Mouse (Mus musculus): ENCODE results near the gene Gfi1b. TPM values are rescaled to one million over a fixed set of nuclear protein-coding genes. Genes with fewer than 3 reads are reported as not detected.

The Gfi1b gene
- total RNA-seq (2021): not detected

DNA sequence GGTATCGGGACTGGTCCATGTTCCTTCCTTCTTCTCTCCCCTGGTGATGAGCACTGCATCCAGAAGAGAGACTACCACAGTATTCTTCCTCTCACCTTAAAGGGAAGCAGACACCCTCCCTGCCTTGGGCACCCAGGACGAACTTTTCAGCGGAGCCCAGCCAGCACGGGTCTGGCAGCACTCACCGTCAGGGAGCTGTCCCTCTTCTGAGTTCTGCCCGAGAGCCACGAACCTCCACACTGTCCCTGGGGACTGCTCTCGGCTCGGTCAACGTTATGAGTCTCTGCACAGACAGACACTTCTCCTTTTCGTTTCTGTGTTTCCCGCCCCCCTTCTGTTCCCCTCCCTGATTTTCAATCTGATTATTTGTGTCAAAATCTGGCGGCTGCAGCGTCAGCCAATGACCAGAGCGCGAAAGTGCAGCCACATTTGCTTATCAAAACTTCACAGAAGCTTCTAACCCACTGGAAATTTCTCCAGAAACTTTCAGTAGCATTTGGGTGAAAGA is at the start of gene Gfi1b:
Gene Gfi1b, minus strand, starts transcription at position 319 of the 508 bp plus-strand sequence.
- intact Hi-C loops (cut with DNase I): loop anchor here (2.0 kb wide), 1 partner anchor 29 kb away; no protein-coding TSS in a partner anchor
- no peak for DNase-seq (ENCODE audit: low spot score in 2 of 2)

DNA sequence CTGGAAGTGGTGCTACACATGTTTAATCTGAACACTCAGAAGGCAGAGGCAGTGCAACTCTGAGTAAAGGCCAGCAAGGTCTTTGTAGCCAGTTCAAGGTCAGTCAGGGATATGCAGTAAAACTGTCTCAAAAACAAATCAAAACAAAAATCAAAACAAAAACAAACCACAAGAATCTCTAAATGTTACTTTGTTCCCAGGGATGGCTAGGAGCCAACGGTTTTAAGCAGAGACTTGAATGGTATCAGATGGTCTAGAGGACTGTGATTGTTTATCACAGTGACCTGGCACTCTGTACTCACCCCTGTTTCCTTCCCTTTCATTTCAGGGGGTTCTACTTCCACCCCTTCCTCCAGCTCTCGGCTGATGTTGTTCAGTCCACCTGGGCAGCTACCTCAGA is 49.7 kb upstream of the Gfi1b start:
- no peak for DNase-seq (ENCODE audit: low spot score in 2 of 2)
- intact Hi-C loops (cut with DNase I): no loop called here

DNA sequence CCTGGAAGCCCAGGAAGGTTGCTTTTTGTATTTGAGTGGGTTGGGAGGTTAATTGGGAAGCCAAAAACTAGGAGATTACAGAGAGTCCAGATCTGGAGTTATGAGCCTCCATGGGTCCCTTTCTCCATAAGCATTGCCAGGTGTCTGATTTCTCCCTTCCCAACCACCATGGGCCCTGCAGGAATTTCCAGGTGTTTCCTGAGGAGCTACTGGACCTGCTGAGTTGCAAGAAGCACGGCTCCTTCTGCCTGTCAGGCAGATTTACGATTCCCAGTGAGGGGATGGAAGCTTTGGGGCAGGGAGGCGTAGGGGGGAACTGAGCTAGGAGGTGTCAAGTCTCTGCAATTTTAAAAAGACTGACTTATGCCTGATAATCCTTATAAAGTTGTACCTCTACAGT is 44.0 kb upstream of the Gfi1b start:
- DNase-seq (ENCODE audit: low spot score in 2 of 2): no peak
- intact Hi-C loops (cut with DNase I): no loop called here

DNA sequence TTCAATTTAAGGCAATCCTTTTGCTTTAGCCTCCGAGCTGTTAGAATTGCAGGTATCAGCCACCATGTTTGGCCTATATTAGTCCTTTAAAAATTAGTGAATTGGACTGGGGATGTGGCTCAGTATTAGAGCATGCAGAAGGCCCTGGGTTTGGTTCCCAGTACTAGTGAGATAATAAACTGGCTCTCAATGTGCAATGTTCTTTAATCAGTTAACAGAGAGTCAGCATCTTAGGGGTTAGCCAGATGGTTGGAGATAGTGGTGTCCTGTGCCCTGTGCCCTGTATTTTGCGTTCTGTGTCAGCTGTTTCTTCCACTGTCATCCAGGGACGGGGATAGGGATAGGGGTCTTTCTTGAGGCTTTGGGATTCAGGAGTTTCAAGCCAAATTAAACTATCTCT is 41.1 kb upstream of the Gfi1b start:
- intact Hi-C loops (cut with DNase I): no loop called here

DNA sequence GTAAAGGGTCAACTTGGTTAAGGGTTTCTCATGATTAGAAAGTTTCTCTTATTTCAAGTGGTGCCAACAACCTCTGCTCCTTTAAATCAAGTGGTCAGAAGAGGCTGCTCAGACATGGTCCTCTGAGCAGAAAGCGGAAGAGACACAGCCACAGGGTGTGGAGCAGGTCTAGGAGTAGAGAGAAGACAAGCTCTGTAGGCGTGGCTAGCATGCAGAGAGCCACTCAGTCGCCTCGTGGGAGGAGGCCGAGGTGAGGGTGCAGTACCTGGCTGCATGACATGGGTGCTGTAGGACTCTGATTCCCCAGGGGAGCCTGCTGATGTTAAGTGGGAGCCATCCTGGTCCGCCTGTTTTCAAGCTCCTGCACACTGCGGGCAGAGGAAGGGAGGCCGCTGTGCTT is 34.4 kb upstream of the Gfi1b start:
- intact Hi-C loops (cut with DNase I): no loop called here
- no peak for DNase-seq (ENCODE audit: low spot score in 2 of 2)

More for the DNA sequence above, 41.1 kb upstream of the Gfi1b start:
- no peak for DNase-seq (ENCODE audit: low spot score in 2 of 2)

DNA sequence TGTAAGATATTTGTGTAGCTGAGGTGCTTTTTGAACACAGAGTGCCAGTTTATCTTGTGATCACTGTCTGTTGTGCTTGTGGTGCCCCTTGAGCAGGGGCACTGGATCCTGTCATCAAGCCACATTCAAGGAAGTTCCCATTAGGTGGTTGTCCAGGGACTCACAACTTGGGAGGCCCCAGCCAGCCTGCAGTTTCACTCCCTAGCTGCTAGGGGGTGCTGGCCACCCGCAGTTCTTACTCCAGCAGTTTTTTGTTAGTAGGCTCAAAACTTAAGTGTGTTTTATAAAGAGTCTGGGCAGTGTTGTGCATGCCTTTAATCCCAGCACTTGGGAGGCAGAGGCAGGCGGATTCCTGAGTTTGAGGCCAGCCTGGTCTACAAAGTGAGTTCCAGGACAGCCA is 32.5 kb upstream of the Gfi1b start:
- intact Hi-C loops (cut with DNase I): no loop called here
- DNase-seq (ENCODE audit: low spot score in 2 of 2): no peak

DNA sequence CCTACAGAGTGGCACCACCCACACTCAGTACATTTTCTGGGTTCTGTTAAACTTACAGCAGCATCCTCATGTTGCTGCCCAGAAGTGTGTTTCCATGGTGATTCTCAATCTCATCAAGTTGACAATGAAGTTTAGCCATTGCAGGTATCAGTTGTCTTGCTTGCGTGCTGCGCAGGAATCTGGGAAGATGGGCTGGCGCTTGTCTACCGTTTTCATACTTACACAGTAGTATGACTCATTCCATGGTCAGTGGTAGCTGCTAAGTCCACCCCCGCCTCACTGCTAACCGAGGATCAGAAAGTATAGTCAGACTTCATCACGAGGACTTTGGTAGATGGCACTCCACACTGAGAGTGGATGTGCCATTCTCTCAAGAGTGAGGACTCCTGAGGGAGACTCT is 31.6 kb upstream of the Gfi1b start:
- intact Hi-C loops (cut with DNase I): no loop called here
- peak; percentile 20 to 82 for DNase-seq (ENCODE audit: low spot score in 2 of 2)

DNA sequence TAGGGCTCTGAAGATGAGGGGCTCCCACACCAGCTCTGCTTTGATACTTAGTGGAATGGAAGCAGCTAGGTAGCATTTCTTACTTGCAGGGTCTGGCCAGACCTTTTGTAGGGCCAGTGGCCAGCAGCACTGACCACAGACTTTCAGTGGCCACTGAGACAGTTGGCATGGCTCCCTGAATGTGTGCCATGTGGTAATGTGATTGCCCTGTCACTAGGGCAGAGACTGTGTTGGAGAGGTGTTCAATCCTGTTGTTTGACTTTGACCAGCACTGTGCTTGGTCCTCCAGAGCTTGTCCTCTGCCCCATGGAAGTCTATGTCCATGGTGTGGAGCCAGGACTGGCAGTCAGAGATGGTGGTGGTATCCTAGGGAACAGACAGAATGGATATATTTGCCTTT is 28.7 kb upstream of the Gfi1b start:
- DNase-seq (ENCODE audit: low spot score in 2 of 2): no peak

DNA sequence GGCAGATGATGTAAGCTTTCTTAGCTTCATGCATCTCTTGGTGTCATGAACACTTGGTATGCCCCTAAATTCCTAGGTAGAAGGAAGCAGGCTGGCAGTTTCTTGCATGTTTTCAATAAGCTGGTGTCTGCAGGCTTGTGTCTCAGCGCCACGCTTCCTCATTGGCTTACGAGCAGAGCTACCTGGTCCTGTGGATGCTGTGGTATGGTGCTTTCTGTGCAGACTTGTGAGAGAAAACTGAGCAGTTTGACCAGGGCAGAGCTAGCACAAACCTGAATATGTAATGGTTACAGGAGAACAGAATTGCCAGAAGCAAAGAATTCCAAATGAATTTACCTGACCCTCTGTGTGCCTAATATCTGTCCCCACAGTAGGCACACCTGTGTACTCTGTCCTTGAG is 21.3 kb upstream of the Gfi1b start:
- no peak for DNase-seq (ENCODE audit: low spot score in 2 of 2)
- intact Hi-C loops (cut with DNase I): no loop called here

More for the DNA sequence above, 28.7 kb upstream of the Gfi1b start:
- intact Hi-C loops (cut with DNase I): no loop called here

DNA sequence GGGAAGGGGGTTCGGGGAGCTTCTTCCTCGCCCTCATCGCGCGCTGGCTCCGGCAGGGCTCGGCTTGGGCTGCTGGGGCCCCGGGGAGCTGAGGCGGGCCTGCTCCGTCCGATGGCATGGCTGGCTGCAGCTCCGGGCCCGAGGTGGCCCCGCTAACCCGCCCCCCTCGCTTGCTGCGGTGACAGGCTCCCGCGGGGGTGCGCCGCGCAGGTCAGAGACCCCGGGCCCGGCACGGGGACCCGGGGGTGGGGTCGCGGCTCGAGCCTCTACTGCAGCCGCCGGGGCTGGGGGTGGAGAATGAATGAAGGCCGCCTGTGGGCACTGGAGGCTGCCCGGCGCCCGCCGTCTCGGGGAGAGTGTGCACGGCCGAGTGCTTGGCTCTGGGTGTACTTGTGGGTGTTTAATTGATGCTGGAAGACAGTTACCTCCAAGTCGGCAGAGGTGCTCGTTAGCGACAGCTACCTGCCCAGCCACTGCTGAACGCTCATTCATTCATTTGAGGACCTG is 19.7 kb upstream of the Gfi1b start:
- intact Hi-C loops (cut with DNase I): no loop called here

DNA sequence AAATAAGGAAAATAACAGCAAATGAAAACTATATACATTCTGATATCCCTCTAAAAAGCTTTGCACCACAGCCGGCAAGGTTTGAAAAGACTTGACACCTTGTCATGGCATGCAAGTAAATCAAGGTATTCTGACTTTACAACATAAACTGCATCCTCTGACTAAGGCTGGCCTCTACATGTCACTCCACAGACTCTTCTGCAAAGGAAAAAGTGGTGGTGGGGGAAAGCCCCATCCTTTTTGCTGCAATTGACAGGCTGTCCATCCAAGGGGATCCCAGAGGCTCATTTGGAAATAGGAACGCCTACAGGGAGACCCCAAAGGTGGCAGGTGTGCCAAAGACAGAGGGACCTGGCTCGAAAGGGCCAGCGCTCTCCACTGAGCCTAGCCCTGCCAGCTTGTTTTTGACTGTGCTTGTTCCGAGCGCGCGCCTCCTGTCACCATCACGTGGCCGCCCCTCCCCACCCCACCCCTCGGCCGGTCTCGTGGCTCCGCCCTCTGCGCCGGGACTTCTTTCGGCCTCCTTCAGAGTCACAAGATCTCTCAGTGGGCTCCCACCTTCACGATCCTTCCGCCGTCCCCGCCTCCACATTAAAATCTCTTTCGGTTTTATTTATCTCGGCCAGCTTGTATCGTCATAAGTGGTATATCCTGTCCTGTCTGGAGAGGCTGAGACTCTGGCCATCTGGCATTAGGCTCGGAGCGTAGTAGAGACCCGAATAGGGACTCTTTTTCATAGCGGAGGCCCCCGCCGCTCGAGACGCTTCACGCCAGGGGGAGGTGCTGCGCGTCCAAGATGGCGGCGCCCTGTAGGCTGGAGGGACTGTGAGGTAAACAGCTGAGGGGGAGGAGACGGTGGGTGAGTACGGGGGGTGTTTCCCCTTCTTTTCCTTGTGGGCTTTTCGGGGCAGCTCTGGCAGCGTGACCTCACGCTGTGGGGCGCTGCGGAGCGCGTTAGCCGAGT is 19.0 kb upstream of the Gfi1b start, which contains the start of gene Tsc1:
Gene Tsc1, plus strand, starts transcription at position 768 of the 964 bp plus-strand sequence.
- DNase-seq (ENCODE audit: low spot score in 2 of 2): peak; percentile 94 to 96
- intact Hi-C loops (cut with DNase I): no loop called here

More for the DNA sequence above, 19.7 kb upstream of the Gfi1b start:
- peak; percentile 34 to 47 for DNase-seq (ENCODE audit: low spot score in 2 of 2)

DNA sequence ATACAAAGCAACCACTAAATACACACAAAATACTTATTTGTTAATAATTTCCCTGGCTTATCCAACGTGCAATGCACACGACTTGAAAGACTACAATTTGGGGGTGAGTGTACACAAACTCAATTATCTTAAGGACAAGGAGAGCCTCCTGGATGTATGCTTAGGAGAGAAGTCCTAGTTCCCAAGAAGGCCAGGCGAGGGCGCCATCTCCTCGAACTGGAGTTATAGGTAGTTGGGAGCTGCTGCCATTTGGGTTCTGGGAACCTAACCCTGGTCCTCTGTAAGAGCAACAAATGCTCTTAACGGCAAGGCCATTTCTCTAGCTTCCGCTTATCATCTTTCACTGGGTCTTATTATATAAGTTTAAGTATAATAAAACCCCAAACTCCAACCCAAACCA is 18.0 kb upstream of the Gfi1b start:
- intact Hi-C loops (cut with DNase I): no loop called here
- no peak for DNase-seq (ENCODE audit: low spot score in 2 of 2)

DNA sequence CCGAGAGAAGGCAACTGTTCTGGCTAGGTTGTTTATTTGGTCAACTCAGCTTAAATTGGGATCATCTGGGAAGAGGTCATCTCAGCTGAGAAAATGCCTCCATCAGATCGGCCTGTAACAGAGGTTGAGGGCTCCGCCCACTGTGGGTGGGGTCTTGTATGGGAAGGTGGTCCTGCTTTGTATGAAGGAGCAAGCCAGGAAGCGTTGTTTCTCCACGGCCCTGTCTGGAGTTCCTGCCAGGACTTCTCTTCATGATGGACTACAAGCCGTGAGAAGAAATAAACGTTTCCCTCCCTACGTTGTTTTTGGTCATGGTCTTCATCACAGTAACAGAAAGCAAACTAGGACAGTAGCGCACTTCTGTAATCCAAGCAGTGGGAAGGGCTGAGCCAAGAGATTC is 17.1 kb upstream of the Gfi1b start:
- no peak for DNase-seq (ENCODE audit: low spot score in 2 of 2)
- intact Hi-C loops (cut with DNase I): no loop called here

DNA sequence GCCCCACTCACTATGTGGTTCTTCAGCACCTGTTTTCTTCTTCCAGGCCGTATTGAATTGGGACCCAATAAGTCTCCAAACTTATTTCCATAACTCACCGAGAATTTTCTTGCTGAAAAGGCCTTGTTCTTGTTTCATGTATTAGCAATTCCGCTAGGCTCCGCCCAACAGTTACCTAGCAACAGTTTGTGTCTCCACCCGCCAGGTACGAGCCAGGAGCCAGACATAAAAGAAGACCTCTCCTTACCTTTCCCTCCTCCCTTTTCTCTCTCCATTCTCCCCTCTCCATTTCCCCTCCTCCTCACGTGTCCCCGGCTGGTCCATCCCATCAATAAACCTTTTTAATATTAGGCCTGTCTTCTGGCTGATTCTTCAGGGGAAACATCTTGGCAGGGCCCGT is 16.6 kb upstream of the Gfi1b start:
- intact Hi-C loops (cut with DNase I): no loop called here
- no peak for DNase-seq (ENCODE audit: low spot score in 2 of 2)

DNA sequence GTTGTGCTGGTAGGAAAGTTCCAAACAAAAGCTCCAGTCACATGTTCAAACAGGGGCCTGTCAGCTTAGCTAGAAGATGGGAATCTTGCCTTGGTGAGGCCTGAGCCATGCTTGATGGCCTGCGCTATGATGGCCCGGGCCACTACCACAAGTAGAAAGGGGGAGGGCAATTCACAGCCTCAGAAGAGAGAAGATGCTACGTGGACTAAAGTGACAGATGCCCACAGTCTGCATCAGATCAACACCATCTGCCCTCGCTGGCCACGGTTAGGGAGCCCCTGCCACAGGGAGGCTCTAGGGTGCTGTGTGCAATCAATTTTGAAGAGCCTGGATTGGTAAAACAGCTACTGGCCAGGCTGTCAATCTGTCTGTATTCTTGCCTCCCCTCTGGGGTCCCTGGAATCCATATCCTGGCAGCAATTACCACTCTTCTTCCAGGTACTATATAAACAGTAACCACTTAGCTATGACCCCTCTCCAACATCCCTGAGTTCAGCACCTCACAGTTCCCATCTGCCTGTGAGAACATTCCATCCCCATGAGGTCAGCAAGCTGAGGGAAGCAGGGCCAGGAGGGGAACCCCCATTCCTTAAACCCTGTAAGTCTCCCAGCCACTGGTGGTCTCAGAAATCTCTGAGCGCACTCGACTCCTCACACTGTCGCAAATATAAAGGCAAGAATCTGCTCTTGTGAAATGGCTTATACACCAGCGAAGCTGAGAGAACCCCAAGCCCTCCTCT is 15.5 kb upstream of the Gfi1b start:
- intact Hi-C loops (cut with DNase I): no loop called here
- no peak for DNase-seq (ENCODE audit: low spot score in 2 of 2)

DNA sequence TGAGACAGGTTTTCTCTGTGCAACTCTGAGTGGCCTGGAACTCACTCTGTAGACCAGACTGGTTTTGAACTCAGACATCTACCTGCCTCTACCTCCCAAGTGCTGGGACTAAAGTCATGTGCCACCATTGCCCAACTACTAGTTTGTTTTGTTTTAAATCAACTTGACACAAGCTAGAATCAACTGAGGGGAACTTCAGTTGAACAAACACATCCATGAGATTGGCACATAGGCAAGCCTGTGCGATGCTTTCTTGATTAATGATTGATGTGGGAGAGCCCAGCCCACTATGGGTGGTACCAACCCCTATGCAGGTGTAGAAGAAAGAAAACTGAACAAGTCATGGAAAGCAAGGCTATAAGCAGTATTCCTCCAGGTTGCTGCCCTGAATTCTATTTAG is 13.4 kb upstream of the Gfi1b start:
- intact Hi-C loops (cut with DNase I): no loop called here
- DNase-seq (ENCODE audit: low spot score in 2 of 2): no peak

DNA sequence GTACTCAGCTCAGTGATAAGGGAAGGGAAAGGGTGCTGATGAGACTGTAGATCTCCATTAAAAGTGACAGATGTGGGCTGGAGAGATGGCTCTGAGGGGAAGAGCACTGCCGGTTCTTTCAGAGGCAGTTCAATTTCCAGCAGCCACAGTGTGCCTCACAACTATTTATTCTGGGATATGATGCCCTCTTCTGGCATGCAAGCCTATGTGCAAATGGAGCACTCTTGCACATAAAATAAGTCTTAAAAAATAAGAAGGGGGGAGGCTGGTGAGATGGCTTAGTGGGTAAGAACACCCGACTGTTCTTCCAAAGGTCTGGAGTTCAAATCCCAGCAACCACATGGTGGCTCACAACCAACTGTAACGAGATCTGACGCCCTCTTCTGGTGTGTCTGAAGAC is 11.4 kb upstream of the Gfi1b start:
- intact Hi-C loops (cut with DNase I): no loop called here
- no peak for DNase-seq (ENCODE audit: low spot score in 2 of 2)

DNA sequence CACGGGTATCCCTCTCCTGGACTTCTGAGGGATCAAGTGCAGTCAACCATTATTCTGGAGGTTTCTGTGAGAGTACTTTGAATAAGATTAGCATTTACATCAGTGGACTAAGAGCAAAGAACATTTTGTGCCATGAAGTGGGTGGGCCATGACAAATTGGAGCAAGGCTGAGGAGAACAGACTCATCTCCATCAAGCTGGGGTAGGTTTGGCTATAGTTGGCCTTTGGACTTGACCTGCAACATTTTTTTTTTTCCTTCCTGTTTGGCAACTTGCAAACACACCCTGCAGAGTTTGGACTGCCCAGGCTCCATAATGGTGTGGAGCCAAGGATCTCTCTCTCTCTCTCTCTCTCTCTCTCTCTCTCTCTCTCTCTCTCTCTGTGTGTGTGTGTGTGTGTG is 10.8 kb upstream of the Gfi1b start:
- intact Hi-C loops (cut with DNase I): no loop called here
- DNase-seq (ENCODE audit: low spot score in 2 of 2): no peak

DNA sequence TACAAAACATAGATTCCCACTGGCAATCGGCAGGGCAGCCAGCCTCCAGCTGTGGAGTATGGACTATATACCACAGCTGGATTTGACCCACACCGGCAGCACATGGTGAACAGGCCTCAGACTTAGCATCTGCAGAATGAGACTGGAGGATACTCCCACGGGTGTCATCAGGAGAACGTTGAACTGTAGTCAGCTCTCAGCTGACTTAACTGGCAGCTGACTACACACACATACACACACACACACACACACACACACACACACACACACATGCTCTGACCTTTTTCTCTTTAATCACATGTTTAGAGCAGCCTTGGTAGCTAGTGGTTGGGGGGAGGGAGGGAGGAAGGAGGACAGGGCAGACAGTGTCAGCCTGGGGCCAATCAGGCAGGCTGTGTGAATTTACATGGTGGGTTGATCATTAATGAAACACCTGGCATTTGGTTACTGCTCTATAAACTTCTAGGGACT is 8.2 kb upstream of the Gfi1b start:
- no peak for DNase-seq (ENCODE audit: low spot score in 2 of 2)
- intact Hi-C loops (cut with DNase I): no loop called here

DNA sequence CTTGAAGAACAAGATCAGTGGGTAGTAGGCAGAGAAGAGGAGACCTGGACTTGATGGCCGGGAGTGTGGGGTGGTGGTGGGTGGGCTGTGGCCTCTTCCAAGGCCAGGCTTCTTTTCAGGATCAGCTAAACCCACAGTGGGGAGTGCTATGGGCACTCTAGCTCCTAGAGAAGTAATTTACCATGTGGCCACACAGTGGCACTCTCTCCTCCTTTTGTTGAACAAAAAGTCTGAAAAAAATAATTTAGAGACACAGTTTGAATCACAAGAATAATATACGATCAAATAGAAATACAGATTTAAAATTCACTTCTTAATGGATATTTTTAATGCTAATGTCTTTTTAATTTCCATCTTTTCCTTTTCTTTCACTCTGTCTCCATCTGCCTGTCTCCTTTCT is 6.3 kb upstream of the Gfi1b start:
- no peak for DNase-seq (ENCODE audit: low spot score in 2 of 2)
- intact Hi-C loops (cut with DNase I): no loop called here

Data from left cerebral cortex, postnatal 25 days (tissue).